Mouse (Mus musculus) left cerebral cortex, postnatal 36 days (tissue): ENCODE results near the gene Cbx3. TPM values are rescaled to one million over a fixed set of nuclear protein-coding genes. Genes with fewer than 3 reads are reported as not detected.

Experiments used
- DNase-seq, 2 experiments: peaks; one replicate each; pipeline ENCODE4 v3.0.0; 2021 to 2022; ENCODE audit warnings: low spot score in 2 of 2, mixed read lengths in 1 of 2
- intact Hi-C: fragments of 180-260 bp; cut with DNase I; formaldehyde crosslinking; loops from one replicate; pipeline ENCODE4 v1.15.1; 2025
- total RNA-seq, 2 experiments: library from RNA; stranded (reverse); gene quantifications; 2 replicates each; pipeline ENCODE4 v1.2.3; 2021

Gene Cbx3
- total RNA-seq, 2 experiments from 2014 or later = 127 to 130 TPM

- intact Hi-C loops = loop anchor here (5.0 kb wide), 1 partner anchor 69 kb away; no protein-coding TSS in a partner anchor
- DNase-seq = no peak
Observed at GRCm38 (mm10) chr6:51513745-51514144, 43.6 kb downstream of the Cbx3 start.

GRCm38 (mm10) chr6:51514860-51515259 is 44.7 kb downstream of the Cbx3 start:
- intact Hi-C loops = loop anchor here (5.0 kb wide), 1 partner anchor 67 kb away; no protein-coding TSS in a partner anchor
- DNase-seq = no peak

DNA sequence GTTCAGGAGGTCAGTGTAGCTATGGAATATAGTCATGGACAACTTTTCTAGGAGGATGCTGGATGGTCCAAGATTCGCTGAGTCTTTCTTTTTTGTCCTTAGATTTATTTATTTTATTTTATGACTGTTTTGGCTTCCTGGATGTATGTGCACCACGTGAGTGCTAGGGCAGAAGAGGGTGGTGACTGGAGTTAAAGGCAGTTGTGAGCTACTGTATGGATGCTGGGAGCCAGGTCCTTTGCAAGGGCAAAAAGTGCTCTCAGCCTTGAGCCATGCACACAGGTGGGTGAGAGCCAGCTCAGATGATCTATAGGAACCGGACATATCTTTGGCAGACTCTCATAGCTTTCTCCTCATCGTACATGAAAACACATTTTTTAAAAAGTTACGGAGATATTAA is 53.1 kb downstream of the Cbx3 start:
- intact Hi-C loops = no loop called here
- DNase-seq = no peak

DNA sequence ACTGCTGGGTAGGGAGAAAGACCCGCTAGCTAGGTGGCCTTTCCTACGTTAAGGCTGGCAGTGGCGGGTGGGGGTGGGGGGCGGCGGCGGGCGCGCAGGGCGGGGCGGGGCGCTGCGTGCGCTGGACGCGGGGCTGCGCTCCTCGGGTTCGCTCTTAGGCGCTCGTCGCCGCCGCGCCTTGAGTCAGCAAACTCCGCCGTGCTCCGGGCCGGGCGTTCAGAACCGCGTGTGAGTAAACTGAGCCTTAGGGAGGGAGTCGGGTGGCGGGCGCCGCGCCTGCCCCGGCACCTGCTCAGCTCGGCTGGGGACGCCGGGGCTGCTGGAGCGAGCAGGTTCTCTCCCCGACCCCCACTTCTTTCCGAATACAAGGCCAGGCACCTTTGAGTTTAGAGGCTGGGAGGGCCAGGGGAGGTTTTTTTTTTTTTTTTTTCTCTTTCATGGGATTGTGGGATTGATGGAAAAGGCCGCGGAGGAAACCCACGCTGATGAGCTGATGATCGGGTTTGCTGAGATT is 53.7 kb downstream of the Cbx3 start, which contains the start of gene Snx10:
Snx10 (plus strand) TSS at position 95 of the 514 bp plus-strand sequence.
- peak; percentile 69 to 72 for DNase-seq
- intact Hi-C loops = loop anchor here (2.0 kb wide), 1 partner anchor 55 kb away; the partner anchor contains the start of gene Hnrnpa2b1

DNA sequence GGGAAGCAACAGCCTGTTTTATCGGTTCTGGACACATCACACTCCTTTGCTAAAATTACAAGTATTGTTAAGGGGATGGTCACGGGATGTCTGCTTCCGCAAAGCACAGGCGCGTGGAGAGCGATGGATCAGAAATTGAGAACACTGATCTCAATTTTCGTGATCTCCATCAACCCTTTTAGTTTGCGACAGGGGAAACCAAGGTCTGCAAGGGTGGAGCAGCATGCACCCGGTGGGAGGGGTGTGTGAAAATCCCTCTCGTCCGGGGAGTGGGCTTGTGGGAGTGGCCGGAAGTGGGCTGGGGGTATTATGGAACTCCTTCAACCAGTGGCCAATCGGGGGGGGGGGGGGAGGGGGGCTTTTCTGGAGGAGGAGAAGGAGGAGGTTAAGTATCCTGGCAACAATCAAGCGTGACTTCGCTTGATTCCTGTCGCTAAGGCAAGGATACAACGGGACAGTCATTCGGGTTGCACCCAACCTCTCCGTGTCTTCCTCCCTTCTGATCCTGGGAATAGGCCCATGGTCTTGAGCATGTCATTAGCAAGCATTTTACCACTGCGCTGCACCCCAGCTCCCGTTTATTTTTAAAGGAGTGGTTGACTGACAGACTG is 54.3 kb downstream of the Cbx3 start:
- DNase-seq = peak; percentile 33 to 42
- intact Hi-C loops = loop anchor here (2.0 kb wide), 1 partner anchor 56 kb away; the partner anchor contains the start of gene Hnrnpa2b1

DNA sequence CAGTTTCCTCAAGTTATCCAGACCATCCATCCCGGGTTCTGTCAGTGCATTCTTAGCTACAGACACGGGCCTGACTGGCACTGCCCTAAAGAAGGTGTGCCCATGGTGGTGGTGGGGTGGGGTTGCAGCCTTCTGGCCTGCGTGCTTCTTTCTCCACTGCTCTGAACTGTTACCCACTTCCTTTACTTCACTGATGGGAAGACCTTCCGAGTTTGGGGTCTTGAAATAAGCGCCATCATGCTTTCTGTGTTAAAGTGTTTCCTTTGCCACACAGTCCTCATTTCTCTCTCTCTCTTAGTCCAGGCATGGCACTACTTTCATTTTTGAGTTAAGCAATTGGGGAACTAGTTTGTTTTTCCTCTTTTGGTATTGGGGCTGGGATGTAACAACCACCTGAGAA is 54.8 kb downstream of the Cbx3 start:
- DNase-seq = no peak
- intact Hi-C loops = loop anchor here (2.0 kb wide), 1 partner anchor 56 kb away; the partner anchor contains the start of gene Hnrnpa2b1

- intact Hi-C loops = no loop called here
- DNase-seq = no peak
Observed at GRCm38 (mm10) chr6:51529457-51529856, 59.3 kb downstream of the Cbx3 start.

Other genes starting within 250 kb of the Cbx3 start
- gene Nfe2l3, start 37.7 kb upstream of the Cbx3 start, total RNA-seq = 1 to 10 TPM; 2.7 to 4.3 TPM
- gene Hnrnpa2b1, start 466 bp upstream of the Cbx3 start, total RNA-seq = 100 to 1,000 TPM; 350 to 464 TPM
- gene Snx10, start 53.5 kb downstream of the Cbx3 start, total RNA-seq = 100 to 1,000 TPM; 110 to 115 TPM